Mouse (Mus musculus): Measurements from ENCODE around the gene 2310030G06Rik.

GRCm38 (mm10) chr9:50729600-50729999 lies 16.7 kb downstream of the 2310030G06Rik start:
- TF ChIP-seq CTCF (IDR thresholded peaks at IDR 0.05) (no peak), EP300 (IDR thresholded peaks at IDR 0.05) (no peak)
